Mouse (Mus musculus): ENCODE data around the gene Celf3.

GRCm38 (mm10) chr3:94434305-94434704 is 43.8 kb upstream of the Celf3 start:
- TF ChIP-seq POLR2A (IDR thresholded peaks at IDR 0.05; ENCODE audit: low read depth, low read length) (no peak), HCFC1 (IDR thresholded peaks at IDR 0.05; ENCODE audit: low read depth, low read length) (no peak), NELFE (IDR thresholded peaks at IDR 0.05; ENCODE audit: low read depth, low read length) (no peak)

Measured in CH12.LX (cell line).